Mouse (Mus musculus): Measurements from ENCODE around the gene Csde1. TPM values are rescaled to one million over a fixed set of nuclear protein-coding genes. Genes with fewer than 3 reads are reported as not detected.

Csde1 gene
- polyA plus RNA-seq, 2 experiments = 28.5 to 116 TPM

GRCm38 (mm10) chr3:103058207-103059157 is 38.3 kb downstream of the Csde1 start, which contains the start of gene Nras:
Nras (plus strand) TSS chr3:103058285.
- Histone ChIP-seq H3K9ac (replicated peaks) (peak within 1 kb of the TSS; percentile 81), H3K4me2 (ENCODE audit: low read depth) (peak within 1 kb of the TSS; percentile 76), H3K27me3 (ENCODE audit: control insufficient read depth, insufficient read depth, low read length) (no peaks in the 10 kb centered on the region), H3K27ac (peak within 1 kb of the TSS; percentile 59), H3K4me1 (replicated peaks; ENCODE audit: control insufficient read depth in 2 of 2, insufficient read depth in 2 of 2, low read length in 1 of 2) (peaks cover 3 to 6% of the 10 kb centered on the region in 2 experiments), H3K4me3 (ENCODE audit: insufficient read depth in 1 of 2, low read depth in 2 of 2, low read length in 2 of 2) (peak within 1 kb of the TSS; percentile 81 to 88), H3K36me3 (replicated peaks; ENCODE audit: control insufficient read depth, insufficient read depth, low read depth) (peaks cover 60% of the 10 kb centered on the region), H3K9me3 (ENCODE audit: control insufficient read depth, low read length) (no peaks in the 10 kb centered on the region)
- 1% methylated on average over 46 of the region's 46 CpGs for WGBS (ENCODE audit: insufficient replicate concordance)
- ATAC-seq (ENCODE audit: insufficient read depth) = peak; percentile 95
- TF ChIP-seq EP300 (IDR thresholded peaks at IDR 0.05; ENCODE audit: low read depth) = no peak
- TF ChIP-seq CTCF (IDR thresholded peaks at IDR 0.05; ENCODE audit: low read depth) = 0 out of 2 replicates have a peak, but pooled peaks have one; percentile 16
- DNase-seq (ENCODE audit: low read depth in 3 of 3, low spot score in 3 of 3) = peak; percentile 79 to 84 (median 80)

GRCm38 (mm10) chr3:103066927-103067326 is 46.7 kb downstream of the Csde1 start:
- no peak for TF ChIP-seq EP300 (IDR thresholded peaks at IDR 0.05; ENCODE audit: low read depth)
- no peak for TF ChIP-seq CTCF (IDR thresholded peaks at IDR 0.05; ENCODE audit: low read depth)
- Histone ChIP-seq H3K4me1 (replicated peaks; ENCODE audit: control insufficient read depth in 2 of 2, insufficient read depth in 2 of 2, low read length in 1 of 2) (no peaks in the 10 kb centered on the region), H3K9ac (replicated peaks) (no peak overlapping the region), H3K4me3 (ENCODE audit: insufficient read depth in 1 of 2, low read depth in 2 of 2, low read length in 2 of 2) (no peak overlapping the region), H3K27me3 (ENCODE audit: control insufficient read depth, insufficient read depth, low read length) (no peaks in the 10 kb centered on the region), H3K4me2 (ENCODE audit: low read depth) (no peak overlapping the region), H3K9me3 (ENCODE audit: control insufficient read depth, low read length) (no peaks in the 10 kb centered on the region), H3K27ac (no peak overlapping the region), H3K36me3 (replicated peaks; ENCODE audit: control insufficient read depth, insufficient read depth, low read depth) (peaks cover 52% of the 10 kb centered on the region)
- DNase-seq (ENCODE audit: low read depth in 3 of 3, low spot score in 3 of 3) (no peak), ATAC-seq (ENCODE audit: insufficient read depth) (no peak)
- WGBS (ENCODE audit: insufficient replicate concordance) = 86% methylated on average over 8 of the region's 8 CpGs

GRCm38 (mm10) chr3:103068971-103069370 is 48.7 kb downstream of the Csde1 start:
- Histone ChIP-seq H3K9ac (replicated peaks) (no peak overlapping the region), H3K27me3 (ENCODE audit: control insufficient read depth, insufficient read depth, low read length) (no peaks in the 10 kb centered on the region), H3K9me3 (ENCODE audit: control insufficient read depth, low read length) (no peaks in the 10 kb centered on the region), H3K4me2 (ENCODE audit: low read depth) (no peak overlapping the region), H3K4me1 (replicated peaks; ENCODE audit: control insufficient read depth in 2 of 2, insufficient read depth in 2 of 2, low read length in 1 of 2) (no peaks in the 10 kb centered on the region), H3K27ac (no peak overlapping the region), H3K4me3 (ENCODE audit: insufficient read depth in 1 of 2, low read depth in 2 of 2, low read length in 2 of 2) (no peak overlapping the region), H3K36me3 (replicated peaks; ENCODE audit: control insufficient read depth, insufficient read depth, low read depth) (peaks cover 31% of the 10 kb centered on the region)
- ATAC-seq (ENCODE audit: insufficient read depth) (no peak), DNase-seq (ENCODE audit: low read depth in 3 of 3, low spot score in 3 of 3) (no peak)
- 84% methylated on average over 6 of the region's 6 CpGs for WGBS (ENCODE audit: insufficient replicate concordance)
- TF ChIP-seq CTCF (IDR thresholded peaks at IDR 0.05; ENCODE audit: low read depth) (no peak), EP300 (IDR thresholded peaks at IDR 0.05; ENCODE audit: low read depth) (no peak)

GRCm38 (mm10) chr3:103073771-103074170 is 53.5 kb downstream of the Csde1 start, which contains the start of gene Ampd1:
Ampd1 (plus strand) TSS chr3:103074014.
- 57% methylated on average over 5 of the region's 5 CpGs for WGBS (ENCODE audit: insufficient replicate concordance)
- Histone ChIP-seq H3K27me3 (ENCODE audit: control insufficient read depth, insufficient read depth, low read length) (no peaks in the 10 kb centered on the region), H3K36me3 (replicated peaks; ENCODE audit: control insufficient read depth, insufficient read depth, low read depth) (peaks cover 3% of the 10 kb centered on the region), H3K9ac (replicated peaks) (no peak within 1 kb of the TSS), H3K4me3 (ENCODE audit: insufficient read depth in 1 of 2, low read depth in 2 of 2, low read length in 2 of 2) (no peak within 1 kb of the TSS), H3K4me1 (replicated peaks; ENCODE audit: control insufficient read depth in 2 of 2, insufficient read depth in 2 of 2, low read length in 1 of 2) (no peaks in the 10 kb centered on the region), H3K9me3 (ENCODE audit: control insufficient read depth, low read length) (no peaks in the 10 kb centered on the region), H3K27ac (no peak within 1 kb of the TSS), H3K4me2 (ENCODE audit: low read depth) (no peak within 1 kb of the TSS)
- DNase-seq (ENCODE audit: low read depth in 3 of 3, low spot score in 3 of 3) = no peak
- no peak for ATAC-seq (ENCODE audit: insufficient read depth)
- no peak for TF ChIP-seq CTCF (IDR thresholded peaks at IDR 0.05; ENCODE audit: low read depth)
- no peak for TF ChIP-seq EP300 (IDR thresholded peaks at IDR 0.05; ENCODE audit: low read depth)

GRCm38 (mm10) chr3:103075871-103076270 is 55.6 kb downstream of the Csde1 start:
- Histone ChIP-seq H3K4me2 (ENCODE audit: low read depth) (no peak overlapping the region), H3K4me3 (ENCODE audit: insufficient read depth in 1 of 2, low read depth in 2 of 2, low read length in 2 of 2) (no peak overlapping the region), H3K27ac (no peak overlapping the region), H3K36me3 (replicated peaks; ENCODE audit: control insufficient read depth, insufficient read depth, low read depth) (no peaks in the 10 kb centered on the region), H3K9ac (replicated peaks) (no peak overlapping the region), H3K27me3 (ENCODE audit: control insufficient read depth, insufficient read depth, low read length) (no peaks in the 10 kb centered on the region), H3K4me1 (replicated peaks; ENCODE audit: control insufficient read depth in 2 of 2, insufficient read depth in 2 of 2, low read length in 1 of 2) (no peaks in the 10 kb centered on the region), H3K9me3 (ENCODE audit: control insufficient read depth, low read length) (no peaks in the 10 kb centered on the region)
- TF ChIP-seq EP300 (IDR thresholded peaks at IDR 0.05; ENCODE audit: low read depth) = no peak
- TF ChIP-seq CTCF (IDR thresholded peaks at IDR 0.05; ENCODE audit: low read depth) = no peak
- no peak for DNase-seq (ENCODE audit: low read depth in 3 of 3, low spot score in 3 of 3)
- ATAC-seq (ENCODE audit: insufficient read depth) = no peak
- 75% methylated on average over 9 of the region's 9 CpGs for WGBS (ENCODE audit: insufficient replicate concordance)
